Mouse (Mus musculus) lung, embryonic 15.5 days (tissue): ENCODE measurements around the gene Armc9. TPM values are rescaled to one million over a fixed set of nuclear protein-coding genes. Genes with fewer than 3 reads are reported as not detected.

ENCODE experiments used
- ATAC-seq: fragments of 200-750 bp; cut with Nextera tagmentation; 2 replicates; pipeline ENCODE4 v1.8.0; 2017; ENCODE audit warnings: moderate number of reproducible peaks, borderline replicate concordance; ENCODE audit not compliant: low FRiP score, low TSS enrichment; ENCODE audit errors: extremely low read depth
- H3K27ac ChIP-seq: fragments of 300-500 bp; sonication (generic); 2 replicates; pipeline ENCODE4 v1.5.1; 2015; ENCODE audit warnings: moderate library complexity, mild to moderate bottlenecking, inconsistent platforms
- H3K27me3 ChIP-seq: fragments of 300-500 bp; sonication (generic); 2 replicates; pipeline ENCODE4 v1.6.1; 2015; ENCODE audit warnings: inconsistent platforms
- H3K36me3 ChIP-seq: fragments of 300-500 bp; sonication (generic); 2 replicates; pipeline ENCODE4 v1.6.1; 2015; ENCODE audit warnings: inconsistent platforms
- H3K4me1 ChIP-seq: fragments of 300-500 bp; sonication (generic); 2 replicates; pipeline ENCODE4 v1.6.1; 2015; ENCODE audit warnings: inconsistent platforms
- H3K4me2 ChIP-seq: fragments of 300-500 bp; sonication (generic); 2 replicates; pipeline ENCODE4 v1.6.1; 2015; ENCODE audit warnings: inconsistent platforms, mild to moderate bottlenecking, moderate library complexity
- H3K4me3 ChIP-seq: fragments of 300-500 bp; sonication (generic); 2 replicates; pipeline ENCODE4 v1.5.1; 2015; ENCODE audit warnings: mild to moderate bottlenecking, inconsistent platforms
- H3K9ac ChIP-seq: fragments of 300-500 bp; sonication (generic); 2 replicates; pipeline ENCODE4 v1.6.1; 2015; ENCODE audit warnings: inconsistent platforms
- H3K9me3 ChIP-seq: fragments of 300-500 bp; sonication (generic); 2 replicates; pipeline ENCODE4 v1.6.1; 2016; ENCODE audit warnings: inconsistent platforms
- WGBS: fragments of 180-500 bp; shearing (Covaris S2); methylation state at CpG from one replicate; pipeline ENCODE4 v1.1.7; 2015; 5-methylcytosine and 5-hydroxymethylcytosine counted together
- polyA plus RNA-seq: library from polyadenylated mRNA; unstranded; fragments of >200 nt; fragmentation: Nextera tagmentation; extraction: Ambion mirVana; gene quantifications from 2 replicates; pipeline ENCODE4 v1.2.1, GENCODE M21; 2015

Gene Armc9
- polyA plus RNA-seq, 1 experiment from 2014 or later = 20.3 TPM

DNA sequence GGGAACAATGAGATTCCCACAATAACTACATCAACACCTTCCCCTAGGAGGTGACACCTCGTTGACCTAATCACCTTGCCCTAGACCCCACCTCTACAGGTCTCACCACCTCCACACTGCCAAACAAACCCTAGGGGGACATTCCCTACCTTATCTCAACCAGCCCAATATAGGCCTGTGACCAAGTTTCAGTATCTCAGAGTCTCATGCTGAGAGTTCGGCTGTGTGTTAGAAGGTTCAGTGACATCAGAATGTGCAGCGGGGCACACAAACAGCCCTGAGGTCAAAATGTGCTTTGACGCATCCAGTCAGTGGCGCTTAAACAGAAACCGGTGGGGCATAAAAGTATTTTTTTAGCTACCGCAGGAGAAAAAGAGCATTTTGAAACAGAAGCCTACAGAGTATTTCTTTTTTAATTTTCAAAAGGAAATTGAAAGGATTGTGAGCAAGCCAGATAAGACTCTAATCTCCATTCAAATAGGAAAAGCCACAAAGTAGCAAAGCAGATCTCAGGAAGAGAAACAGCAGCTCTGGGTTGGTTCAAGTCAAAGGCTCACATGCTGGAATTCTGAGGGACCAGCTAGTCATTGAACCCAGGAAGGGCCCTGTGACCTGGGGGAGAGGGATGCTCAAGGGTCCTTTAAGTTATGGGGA lies 103.7 kb downstream of the Armc9 start:
- Histone ChIP-seq H3K36me3 (no peaks in the 10 kb centered on the region), H3K4me3 (no peak overlapping the region), H3K9me3 (no peaks in the 10 kb centered on the region), H3K27ac (no peak overlapping the region), H3K4me2 (no peak overlapping the region), H3K9ac (no peak overlapping the region), H3K4me1 (no peaks in the 10 kb centered on the region), H3K27me3 (no peaks in the 10 kb centered on the region)
- ATAC-seq = no peak
- 70% methylated on average over 7 of the region's 7 CpGs for WGBS

DNA sequence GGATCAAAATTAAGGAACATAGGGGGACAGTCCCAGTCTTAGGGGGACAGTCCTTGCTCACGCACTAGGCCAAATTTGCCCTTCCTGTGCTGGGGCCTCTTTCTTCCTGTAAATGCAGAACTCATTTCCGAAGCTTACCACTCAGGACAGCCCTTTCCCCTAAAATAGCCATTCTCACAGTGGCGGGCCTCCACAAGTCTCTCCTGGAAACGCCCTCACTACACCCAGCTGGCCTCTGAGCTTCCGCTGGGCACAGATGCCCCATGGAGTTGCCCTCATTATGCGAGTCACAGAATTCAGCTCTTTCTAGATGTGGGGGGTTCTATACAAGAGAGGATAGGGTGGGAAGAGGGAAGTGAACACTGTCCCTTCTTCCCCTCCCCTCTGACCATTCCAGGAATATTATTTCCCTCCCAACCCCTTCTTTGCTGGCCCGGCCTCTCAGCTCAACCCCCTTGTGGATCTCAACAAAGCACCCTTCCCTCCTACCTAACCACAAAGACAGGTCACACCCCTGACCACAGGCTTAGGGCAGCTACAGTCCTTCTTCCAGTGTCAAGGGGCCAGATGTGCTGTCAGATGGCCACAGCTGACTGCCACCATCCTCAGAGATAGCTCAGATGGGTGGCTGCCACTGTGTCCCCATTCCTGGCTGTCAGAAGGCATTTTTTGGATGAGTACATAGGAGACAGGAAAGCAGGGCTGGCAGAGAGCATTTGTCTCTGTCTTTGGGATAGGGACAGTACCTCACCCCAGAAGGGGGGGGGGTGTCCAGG lies 109.2 kb downstream of the Armc9 start:
- WGBS = 62% methylated on average over 7 of the region's 7 CpGs
- H3K9me3 ChIP-seq = no peaks in the 10 kb centered on the region
- H3K27me3 ChIP-seq = no peaks in the 10 kb centered on the region
- no peak overlapping the region for H3K4me3 ChIP-seq
- peak; percentile 62; the same call in 1 of the 2 replicates for ATAC-seq
- H3K4me1 ChIP-seq = no peaks in the 10 kb centered on the region
- no peak overlapping the region for H3K4me2 ChIP-seq
- H3K9ac ChIP-seq = no peak overlapping the region
- H3K36me3 ChIP-seq = no peaks in the 10 kb centered on the region
- H3K27ac ChIP-seq = 0 out of 2 replicates have a peak overlapping the region, but pooled peaks have one; percentile 10

DNA sequence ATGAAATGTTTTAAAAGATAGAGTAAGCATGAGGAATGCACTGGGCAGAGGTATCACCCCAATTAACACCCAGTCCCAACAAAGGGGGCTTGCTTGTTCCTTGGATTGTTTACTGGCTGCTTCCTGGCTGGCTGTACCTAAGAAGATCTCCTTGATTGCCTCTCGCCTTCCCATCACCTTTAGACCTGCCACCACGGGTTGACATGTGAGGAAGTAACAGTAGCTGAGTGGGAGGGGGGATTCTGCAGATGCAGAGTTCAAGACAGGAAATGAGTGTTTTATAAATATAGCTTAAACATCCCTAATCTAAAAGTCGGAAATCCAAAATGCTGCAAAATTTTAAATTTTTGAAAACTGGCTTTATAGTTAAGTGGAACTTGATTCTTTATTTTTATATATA lies 110.5 kb downstream of the Armc9 start:
- H3K4me1 ChIP-seq = no peaks in the 10 kb centered on the region
- H3K27me3 ChIP-seq = no peaks in the 10 kb centered on the region
- 26% methylated on average over 3 of the region's 3 CpGs for WGBS
- H3K9me3 ChIP-seq = no peaks in the 10 kb centered on the region
- ATAC-seq = no peak
- H3K27ac ChIP-seq = no peak overlapping the region
- no peak overlapping the region for H3K4me2 ChIP-seq
- no peak overlapping the region for H3K4me3 ChIP-seq
- H3K9ac ChIP-seq = no peak overlapping the region
- no peaks in the 10 kb centered on the region for H3K36me3 ChIP-seq

DNA sequence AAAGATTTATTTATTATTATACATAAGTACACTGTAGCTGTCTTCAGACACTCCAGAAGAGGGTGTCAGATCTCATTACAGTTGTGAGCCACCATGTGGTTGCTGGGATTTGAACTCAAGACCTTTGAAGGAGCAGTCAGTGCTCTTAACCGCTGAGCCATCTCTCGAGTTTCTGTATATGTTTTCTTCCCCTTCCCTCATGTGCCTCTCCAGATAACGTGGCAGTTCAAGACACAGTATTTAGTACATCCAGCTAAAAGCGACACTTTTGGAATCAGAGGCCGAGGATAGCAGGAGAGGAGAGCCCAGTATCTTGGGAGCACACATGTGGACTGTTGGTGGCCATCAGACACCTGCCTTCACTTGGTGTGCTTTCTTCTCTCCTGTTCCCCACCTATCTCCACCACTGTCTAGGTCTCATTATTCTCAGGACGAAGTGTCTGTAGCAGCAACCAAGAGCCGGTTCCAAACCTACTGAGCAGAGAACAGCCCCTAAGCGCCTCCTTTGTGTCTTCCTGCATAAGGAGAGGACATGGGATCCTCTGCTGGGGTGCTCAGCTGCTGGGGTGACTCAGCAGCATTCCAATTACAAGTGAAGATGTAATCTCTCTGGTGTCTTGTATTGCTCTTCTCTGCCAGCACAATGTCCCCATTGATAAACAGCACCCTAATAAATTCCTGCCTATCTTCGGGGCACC lies 114.1 kb downstream of the Armc9 start:
- no peak overlapping the region for H3K9ac ChIP-seq
- no peak overlapping the region for H3K4me2 ChIP-seq
- H3K27me3 ChIP-seq = no peaks in the 10 kb centered on the region
- WGBS = 82% methylated on average over 9 of the region's 9 CpGs
- no peak overlapping the region for H3K27ac ChIP-seq
- no peak for ATAC-seq
- H3K4me3 ChIP-seq = no peak overlapping the region
- H3K4me1 ChIP-seq = no peaks in the 10 kb centered on the region
- no peaks in the 10 kb centered on the region for H3K9me3 ChIP-seq
- no peaks in the 10 kb centered on the region for H3K36me3 ChIP-seq

DNA sequence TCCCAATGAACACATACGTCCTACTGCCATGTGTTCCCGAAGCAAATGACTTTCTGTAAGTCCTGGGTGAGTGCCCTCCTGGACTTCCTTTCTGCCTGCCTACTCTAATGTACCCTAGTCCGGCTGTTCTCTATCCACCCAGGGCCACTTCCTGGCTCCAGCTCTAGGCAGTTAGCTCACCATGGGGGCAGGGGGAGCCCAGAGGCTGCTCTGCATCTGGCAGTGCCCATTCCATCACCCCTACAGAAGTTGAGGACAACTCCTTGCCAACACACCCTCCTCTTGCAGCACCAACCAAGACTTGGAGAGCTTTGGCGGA lies 114.6 kb downstream of the Armc9 start:
- H3K36me3 ChIP-seq = no peaks in the 10 kb centered on the region

DNA sequence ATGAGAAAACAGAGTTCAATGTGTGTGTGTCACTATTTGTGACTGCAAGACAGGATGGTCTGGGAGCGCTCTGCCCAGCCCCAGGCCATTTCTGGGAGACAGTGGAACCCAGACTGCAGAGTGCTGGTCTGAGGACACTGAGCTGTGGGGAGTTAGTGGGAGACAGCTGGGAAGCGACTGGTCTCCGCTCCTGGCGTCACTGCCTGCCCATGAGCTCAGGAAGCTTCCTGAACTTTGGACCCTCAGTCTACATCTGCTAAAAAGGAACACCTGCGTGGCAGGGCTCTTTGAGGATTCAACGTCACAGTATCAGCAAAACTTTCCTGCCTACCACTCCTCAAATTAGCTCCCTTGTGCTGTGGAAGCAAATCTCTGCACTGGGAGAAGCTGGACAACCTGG lies 117.1 kb downstream of the Armc9 start:
- no peaks in the 10 kb centered on the region for H3K27me3 ChIP-seq
- no peaks in the 10 kb centered on the region for H3K4me1 ChIP-seq
- no peak for ATAC-seq
- H3K9ac ChIP-seq = no peak overlapping the region
- WGBS = 74% methylated on average over 6 of the region's 6 CpGs
- no peak overlapping the region for H3K27ac ChIP-seq
- no peaks in the 10 kb centered on the region for H3K36me3 ChIP-seq
- no peak overlapping the region for H3K4me2 ChIP-seq
- H3K4me3 ChIP-seq = no peak overlapping the region
- no peaks in the 10 kb centered on the region for H3K9me3 ChIP-seq

More for the DNA sequence above, 114.6 kb downstream of the Armc9 start:
- no peaks in the 10 kb centered on the region for H3K9me3 ChIP-seq
- WGBS = 76% methylated on average over 4 of the region's 4 CpGs
- H3K27me3 ChIP-seq = no peaks in the 10 kb centered on the region
- no peak overlapping the region for H3K27ac ChIP-seq
- no peak overlapping the region for H3K9ac ChIP-seq
- no peak overlapping the region for H3K4me3 ChIP-seq
- no peak overlapping the region for H3K4me2 ChIP-seq
- H3K4me1 ChIP-seq = no peaks in the 10 kb centered on the region
- ATAC-seq = 0 out of 2 replicates have a peak, but pooled peaks have one; percentile 23

DNA sequence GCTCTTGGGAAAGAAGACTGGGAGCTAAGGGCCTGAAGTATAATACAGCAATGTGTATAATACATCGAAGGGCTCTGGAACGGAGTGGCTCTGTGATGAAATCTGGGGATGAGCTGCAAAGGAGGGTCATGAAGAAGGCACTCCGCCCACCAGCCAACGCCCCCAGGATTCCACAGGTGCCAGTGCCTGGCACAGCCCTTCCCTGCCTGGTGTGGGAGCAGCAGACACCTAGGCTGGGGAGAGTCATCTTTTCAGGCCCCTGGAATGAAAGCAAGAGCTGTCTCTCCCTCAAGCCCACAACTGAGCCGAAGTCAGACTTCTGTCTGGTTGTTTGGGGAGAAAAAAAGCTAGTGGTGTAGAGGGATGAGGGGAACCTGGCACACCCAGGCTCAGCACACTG lies 122.5 kb downstream of the Armc9 start:
- no peak for ATAC-seq
- Histone ChIP-seq H3K9me3 (no peaks in the 10 kb centered on the region), H3K27ac (no peak overlapping the region), H3K9ac (no peak overlapping the region), H3K36me3 (no peaks in the 10 kb centered on the region), H3K27me3 (no peaks in the 10 kb centered on the region), H3K4me2 (no peak overlapping the region), H3K4me1 (no peaks in the 10 kb centered on the region), H3K4me3 (no peak overlapping the region)
- WGBS = 74% methylated on average over 5 of the region's 5 CpGs

DNA sequence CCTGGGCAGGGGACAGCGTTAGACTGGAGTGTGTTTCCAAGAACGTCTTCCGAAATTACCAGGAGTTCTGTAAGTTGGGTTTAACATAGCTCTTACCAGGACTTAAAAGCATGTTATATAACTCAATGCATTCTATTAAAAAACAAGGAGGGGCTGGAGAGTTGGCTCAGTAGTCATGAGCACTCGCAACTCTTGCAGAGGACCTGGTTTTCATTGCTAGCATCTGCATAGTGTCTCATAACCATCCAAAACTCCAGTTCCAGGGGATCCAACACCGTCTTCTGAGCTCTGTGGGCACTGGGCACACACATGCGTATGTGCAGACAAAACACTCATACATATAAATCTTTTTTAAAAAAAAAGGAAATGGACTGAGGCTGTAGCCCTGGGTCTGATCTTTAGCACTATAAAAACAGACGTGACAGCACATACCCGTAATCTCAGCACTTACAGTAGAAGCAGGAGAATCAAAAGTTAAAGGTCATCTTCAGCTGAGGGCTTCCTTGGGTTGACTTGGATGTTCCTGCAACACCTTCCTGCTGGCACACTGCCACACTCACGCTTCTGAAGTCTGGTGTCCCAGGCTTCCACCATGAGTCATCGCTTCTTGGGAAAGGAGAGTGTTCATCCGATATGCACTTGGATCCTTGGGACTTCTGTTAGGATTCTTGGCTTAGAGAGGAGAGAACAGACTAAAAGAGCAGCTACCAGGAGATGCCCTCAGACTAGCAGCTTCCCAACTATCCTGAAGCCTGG lies 127.4 kb downstream of the Armc9 start:
- WGBS = 71% methylated on average over 11 of the region's 11 CpGs
- H3K27ac ChIP-seq = no peak overlapping the region
- H3K4me2 ChIP-seq = no peak overlapping the region
- no peaks in the 10 kb centered on the region for H3K4me1 ChIP-seq
- no peak overlapping the region for H3K4me3 ChIP-seq
- no peak for ATAC-seq
- no peaks in the 10 kb centered on the region for H3K9me3 ChIP-seq
- no peaks in the 10 kb centered on the region for H3K27me3 ChIP-seq
- H3K9ac ChIP-seq = no peak overlapping the region
- no peaks in the 10 kb centered on the region for H3K36me3 ChIP-seq

DNA sequence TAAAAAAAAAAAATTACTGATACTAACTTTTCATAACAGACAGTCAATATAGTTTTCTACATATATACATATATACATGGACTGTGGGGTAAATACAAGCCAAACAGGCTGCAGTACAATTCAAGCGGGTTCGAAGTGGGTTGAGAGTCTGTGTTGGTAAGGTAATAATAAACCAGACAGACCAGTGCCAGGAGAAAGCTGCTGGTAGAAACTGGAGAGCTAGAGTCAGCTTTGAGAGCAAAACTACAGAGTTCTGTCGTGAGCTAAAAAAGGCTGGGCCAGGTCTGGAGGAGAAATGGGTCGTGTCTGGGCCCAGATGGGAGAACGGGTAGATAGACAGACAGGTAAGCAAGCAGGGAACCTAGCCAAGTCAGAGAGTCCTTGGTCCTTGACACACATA lies 129.5 kb downstream of the Armc9 start:
- WGBS = 62% methylated on average over 5 of the region's 5 CpGs

DNA sequence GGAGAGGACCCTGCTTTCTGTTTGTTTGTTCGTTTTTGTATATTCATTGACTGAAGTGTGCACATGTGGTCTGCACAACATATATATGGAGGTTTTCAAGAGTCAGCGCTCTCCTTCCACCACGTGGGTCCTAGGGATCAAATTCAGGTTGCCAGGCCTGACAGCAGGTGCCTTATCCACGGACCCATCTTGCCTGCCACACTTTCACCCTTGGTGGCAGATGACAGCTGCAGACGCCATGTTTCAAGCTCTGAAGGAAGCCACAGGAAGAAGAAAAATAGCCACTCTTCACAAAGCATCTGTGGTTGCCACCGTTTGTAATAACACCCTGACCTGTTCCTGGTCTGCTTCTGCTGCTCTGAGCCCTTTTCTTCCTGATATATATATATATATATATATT lies 130.7 kb downstream of the Armc9 start:
- Histone ChIP-seq H3K36me3 (no peaks in the 10 kb centered on the region), H3K4me1 (no peaks in the 10 kb centered on the region), H3K27ac (no peak overlapping the region), H3K4me2 (no peak overlapping the region), H3K9me3 (no peaks in the 10 kb centered on the region), H3K27me3 (no peaks in the 10 kb centered on the region), H3K9ac (no peak overlapping the region), H3K4me3 (no peak overlapping the region)
- no peak for ATAC-seq
- 65% methylated on average over 6 of the region's 6 CpGs for WGBS

More for the DNA sequence above, 129.5 kb downstream of the Armc9 start:
- Histone ChIP-seq H3K9me3 (no peaks in the 10 kb centered on the region), H3K4me2 (no peak overlapping the region), H3K27me3 (no peaks in the 10 kb centered on the region), H3K4me3 (no peak overlapping the region), H3K4me1 (no peaks in the 10 kb centered on the region), H3K9ac (no peak overlapping the region), H3K36me3 (no peaks in the 10 kb centered on the region), H3K27ac (no peak overlapping the region)
- ATAC-seq = no peak

DNA sequence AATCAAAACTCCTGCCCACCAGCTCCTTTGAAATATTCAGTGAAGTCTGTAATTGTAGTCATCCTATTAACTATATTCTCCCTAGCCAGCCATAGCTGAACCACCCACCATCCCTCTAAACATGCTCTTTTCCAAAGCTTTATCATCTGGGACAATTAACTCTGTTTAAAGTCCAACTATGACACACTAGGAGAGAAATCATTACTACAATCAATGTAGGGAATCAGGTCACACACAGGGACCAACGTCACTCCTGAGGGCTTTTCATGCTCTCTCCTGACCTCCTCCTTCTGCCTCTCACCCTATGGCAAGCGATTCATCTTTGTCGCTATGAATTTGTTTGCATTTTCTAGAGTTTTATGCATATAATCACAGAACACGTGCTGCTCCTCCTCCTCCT lies 132.9 kb downstream of the Armc9 start:
- ATAC-seq = no peak
- no peaks in the 10 kb centered on the region for H3K4me1 ChIP-seq

More for the DNA sequence above, 132.9 kb downstream of the Armc9 start:
- H3K4me3 ChIP-seq = no peak overlapping the region
- H3K9ac ChIP-seq = no peak overlapping the region
- no peak overlapping the region for H3K4me2 ChIP-seq
- no peak overlapping the region for H3K27ac ChIP-seq
- H3K27me3 ChIP-seq = no peaks in the 10 kb centered on the region
- 67% methylated on average over 4 of the region's 4 CpGs for WGBS
- H3K36me3 ChIP-seq = no peaks in the 10 kb centered on the region
- no peaks in the 10 kb centered on the region for H3K9me3 ChIP-seq
